In the genomic region with DNA sequence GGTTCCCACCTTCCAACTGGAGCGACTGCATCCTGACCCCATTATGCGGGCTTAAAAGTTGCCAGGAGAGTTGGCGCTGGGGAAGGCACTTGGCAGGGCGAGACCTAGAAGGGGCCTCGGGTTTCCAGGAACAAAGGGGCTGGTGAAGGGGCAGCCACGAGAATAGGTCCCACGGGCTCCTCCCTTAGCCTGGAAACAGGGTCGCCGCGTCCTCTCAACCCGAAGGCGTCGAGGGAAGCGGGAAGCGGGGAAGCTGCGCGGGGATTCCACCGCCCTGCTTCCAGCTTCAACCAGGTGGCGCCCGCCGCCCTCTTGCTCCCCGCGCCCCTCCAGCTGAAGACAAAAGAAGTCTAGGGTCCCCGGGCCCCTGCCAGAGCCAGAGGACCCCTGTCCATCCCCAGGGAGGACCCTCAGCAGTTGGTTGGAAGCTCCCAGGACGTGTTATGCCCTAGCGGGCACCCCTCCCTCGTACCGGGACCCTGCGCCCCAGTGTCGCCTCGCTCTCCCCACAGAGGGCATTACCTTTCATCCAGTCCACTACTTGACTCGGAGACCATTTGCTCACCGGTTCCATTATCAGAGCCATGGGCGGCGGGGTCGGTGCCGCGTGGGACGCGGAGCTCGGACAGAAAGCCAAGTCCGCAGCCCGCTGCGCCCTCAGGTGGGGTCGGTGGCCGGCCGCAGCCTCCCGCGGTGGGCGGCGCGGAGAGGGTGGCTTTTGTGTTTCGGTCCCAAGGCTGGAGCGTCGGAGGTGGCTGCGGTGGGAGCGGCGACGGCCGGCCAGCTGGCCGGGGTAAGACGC, we compare ENCODE assay signal across 8 mouse cellular contexts. TPM values are rescaled to one million over a fixed set of nuclear protein-coding genes. Genes with fewer than 3 reads are reported as not detected.
DNase-seq lines count a peak whose midpoint lies in the region; ATAC-seq lines count a peak whose summit lies in the region.

No protein-coding gene starts in this region.

- no peaks in the 10 kb centered on the region for H3K36me3 ChIP-seq in limb, embryonic 10.5 days
- H3K36me3 ChIP-seq in neural tube, embryonic 11.5 days (ENCODE audit: control insufficient read depth, insufficient read depth, low read length), result no peaks in the 10 kb centered on the region

- peak overlapping the region; percentile 90 for H3K27ac ChIP-seq in limb, embryonic 10.5 days
- H3K27ac ChIP-seq in neural tube, embryonic 11.5 days (ENCODE audit: low read depth, low read length), result peak overlapping the region; percentile 67

- peak; percentile 12; the same call in 1 of the 2 replicates for ATAC-seq in frontal cortex, adult (ENCODE audit: low TSS enrichment)
- peak; percentile 52 for ATAC-seq in granulocyte monocyte progenitor cell, adult 5-6 weeks (replicated peaks; ENCODE audit: poor library complexity, severe bottlenecking)
- peak; percentile 58 for ATAC-seq in neural tube, embryonic 11.5 days (ENCODE audit: insufficient read depth, low FRiP score, low TSS enrichment)

- WGBS in limb, embryonic 10.5 days, result 26% methylated on average over 57 of the region's 62 CpGs
- WGBS in neural tube, embryonic 11.5 days, result 16% methylated on average over 48 of the region's 62 CpGs

- H3K4me2 ChIP-seq in neural tube, embryonic 11.5 days (ENCODE audit: low read depth), result peak overlapping the region; percentile 49

- DNase-seq in frontal cortex, adult 2 months (ENCODE audit: extremely low spot score in 1 of 2, low spot score in 1 of 2), result no peak
- peak; percentile 22 for DNase-seq in urinary bladder, adult 2 months (ENCODE audit: low spot score)
- DNase-seq in urinary bladder, postnatal 14 days (ENCODE audit: low spot score), result no peak
- peak; percentile 59 for DNase-seq in limb, embryonic 10.5 days (ENCODE audit: low spot score)
- DNase-seq in neural tube, embryonic 11.5 days (ENCODE audit: low spot score), result peak; percentile 47
- no peak for DNase-seq in thymus, postnatal 10 days (ENCODE audit: low spot score in 2 of 2)

- H3K9me3 ChIP-seq in limb, embryonic 10.5 days (replicated peaks), result no peaks in the 10 kb centered on the region
- H3K9me3 ChIP-seq in neural tube, embryonic 11.5 days (ENCODE audit: control insufficient read depth, low read length), result no peaks in the 10 kb centered on the region

- H3K9ac ChIP-seq in neural tube, embryonic 11.5 days (ENCODE audit: low read length), result peak overlapping the region; percentile 69

- H3K4me1 ChIP-seq in limb, embryonic 10.5 days, result no peaks in the 10 kb centered on the region
- H3K4me1 ChIP-seq in neural tube, embryonic 11.5 days (ENCODE audit: control insufficient read depth, insufficient read depth, low read length), result no peaks in the 10 kb centered on the region

- peak overlapping the region; percentile 64 for H3K4me3 ChIP-seq in limb, embryonic 10.5 days
- H3K4me3 ChIP-seq in neural tube, embryonic 11.5 days (ENCODE audit: low read depth, low read length), result peak overlapping the region; percentile 59

- H3K27me3 ChIP-seq in limb, embryonic 10.5 days (ENCODE audit: low read depth, poor library complexity, severe bottlenecking), result peaks cover 45% of the 10 kb centered on the region
- no peaks in the 10 kb centered on the region for H3K27me3 ChIP-seq in neural tube, embryonic 11.5 days (ENCODE audit: control insufficient read depth, insufficient read depth, low read length)

RNA-seq across cellular contexts. Expression of a gene that starts 0.6 kb away (rescaled TPM):
- polyA plus RNA-seq in frontal cortex, adult 2 months (2012; rRNA removed), result 62.1 and 68.4 TPM in 2 replicates
- 0.52 and 0.74 TPM in 2 replicates for polyA plus RNA-seq in urinary bladder, adult 2 months (2012; rRNA removed)
- not detected in 2 replicates for total RNA-seq in granulocyte monocyte progenitor cell, adult 5-6 weeks (2014; fragmentation: Nextera tagmentation)
- total RNA-seq in granulocyte monocyte progenitor cell, adult 5-6 weeks (2017), result not detected in 2 replicates
- polyA plus RNA-seq in limb, embryonic 10.5 days (2016; fragmentation: Nextera tagmentation; extraction: Ambion mirVana), result 3.5 and 4.2 TPM in 2 replicates
- polyA plus RNA-seq in neural tube, embryonic 11.5 days (2014; fragmentation: Nextera tagmentation; extraction: Ambion mirVana), result 5.4 and 5.6 TPM in 2 replicates

Comparison
In these comparisons a context has a peak if more than half of its experiments do, and no peak if none do; other contexts are left out.
1. DNase-seq: peak in urinary bladder, adult 2 months (single experiment), limb, embryonic 10.5 days (single experiment) and neural tube, embryonic 11.5 days (single experiment); none in frontal cortex, adult 2 months (0 of 2), urinary bladder, postnatal 14 days (single experiment) and thymus, postnatal 10 days (0 of 2).
2. Peak in every context shown above with its lines, with median percentiles within 50 percentile points of each other: ATAC-seq.